Mouse (Mus musculus): Measurements from ENCODE around the gene Htra3. TPM values are rescaled to one million over a fixed set of nuclear protein-coding genes. Genes with fewer than 3 reads are reported as not detected.

Htra3 gene
- polyA plus RNA-seq, 1 experiment = 20.6 TPM

- Histone ChIP-seq H3K27me3 (ENCODE audit: control insufficient read depth, insufficient read depth, low read length) (no peaks in the 10 kb centered on the region), H3K4me3 (ENCODE audit: extremely low read depth, insufficient read depth, insufficient read length) (no peak overlapping the region), H3K27ac (ENCODE audit: insufficient read depth, low read length) (no peak overlapping the region), H3K4me1 (ENCODE audit: control insufficient read depth, insufficient read depth, insufficient read length) (no peaks in the 10 kb centered on the region), H3K36me3 (ENCODE audit: control insufficient read depth, insufficient read depth, low read length) (peaks cover 37% of the 10 kb centered on the region)
- TF ChIP-seq CTCF (IDR thresholded peaks at IDR 0.05; ENCODE audit: extremely low read depth, insufficient read depth, insufficient read length, insufficient replicate concordance) = no peak
- no peak for TF ChIP-seq POLR2A (IDR thresholded peaks at IDR 0.05; ENCODE audit: low read depth, low read length)
- 88% methylated on average over 9 of the region's 9 CpGs for WGBS
- DNase-seq (ENCODE audit: low read depth in 1 of 2, low spot score in 2 of 2) = no peak
Observed at GRCm38 (mm10) chr5:35611170-35611569, 68.4 kb downstream of the Htra3 start.

- Histone ChIP-seq H3K27ac (ENCODE audit: insufficient read depth, low read length) (no peak overlapping the region), H3K36me3 (ENCODE audit: control insufficient read depth, insufficient read depth, low read length) (peaks cover 43% of the 10 kb centered on the region), H3K4me1 (ENCODE audit: control insufficient read depth, insufficient read depth, insufficient read length) (no peaks in the 10 kb centered on the region), H3K27me3 (ENCODE audit: control insufficient read depth, insufficient read depth, low read length) (no peaks in the 10 kb centered on the region), H3K4me3 (ENCODE audit: extremely low read depth, insufficient read depth, insufficient read length) (no peak overlapping the region)
- TF ChIP-seq CTCF (IDR thresholded peaks at IDR 0.05; ENCODE audit: extremely low read depth, insufficient read depth, insufficient read length, insufficient replicate concordance) (no peak), POLR2A (IDR thresholded peaks at IDR 0.05; ENCODE audit: low read depth, low read length) (no peak)
- 86% methylated on average over 7 of the region's 7 CpGs for WGBS
- DNase-seq (ENCODE audit: low read depth in 1 of 2, low spot score in 2 of 2) = no peak
Observed at GRCm38 (mm10) chr5:35610381-35610780, 69.2 kb downstream of the Htra3 start.

GRCm38 (mm10) chr5:35609971-35610370 is 69.6 kb downstream of the Htra3 start:
- no peak overlapping the region for H3K27ac ChIP-seq (ENCODE audit: insufficient read depth, low read length)
- 64% methylated on average over 2 of the region's 2 CpGs for WGBS
- DNase-seq (ENCODE audit: low read depth in 1 of 2, low spot score in 2 of 2) = no peak
- no peak overlapping the region for H3K4me3 ChIP-seq (ENCODE audit: extremely low read depth, insufficient read depth, insufficient read length)
- no peaks in the 10 kb centered on the region for H3K4me1 ChIP-seq (ENCODE audit: control insufficient read depth, insufficient read depth, insufficient read length)
- TF ChIP-seq CTCF (IDR thresholded peaks at IDR 0.05; ENCODE audit: extremely low read depth, insufficient read depth, insufficient read length, insufficient replicate concordance) (no peak), POLR2A (IDR thresholded peaks at IDR 0.05; ENCODE audit: low read depth, low read length) (no peak)
- no peaks in the 10 kb centered on the region for H3K27me3 ChIP-seq (ENCODE audit: control insufficient read depth, insufficient read depth, low read length)
- H3K36me3 ChIP-seq (ENCODE audit: control insufficient read depth, insufficient read depth, low read length) = peaks cover 45% of the 10 kb centered on the region

DNA sequence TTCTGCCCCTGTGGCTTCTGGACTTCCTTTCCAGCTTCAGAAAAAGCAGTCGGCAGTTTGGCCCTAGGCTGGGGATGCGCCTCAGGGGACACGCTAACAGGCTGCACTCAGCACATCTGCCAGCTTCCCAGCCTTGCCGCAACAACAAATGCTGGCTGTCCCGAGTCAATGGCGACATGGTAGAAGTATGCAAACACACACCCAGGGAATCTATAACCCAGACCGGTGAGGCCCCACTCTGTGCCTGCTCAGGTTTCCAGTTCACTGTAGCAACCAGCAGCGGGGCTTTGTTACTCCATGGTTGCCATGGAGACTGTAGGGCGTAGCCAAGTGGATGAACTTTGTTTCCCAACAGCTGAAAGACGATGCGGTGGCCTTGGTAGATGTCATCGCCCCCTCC is 70.2 kb downstream of the Htra3 start:
- Histone ChIP-seq H3K4me3 (ENCODE audit: extremely low read depth, insufficient read depth, insufficient read length) (no peak overlapping the region), H3K27ac (ENCODE audit: insufficient read depth, low read length) (no peak overlapping the region), H3K27me3 (ENCODE audit: control insufficient read depth, insufficient read depth, low read length) (no peaks in the 10 kb centered on the region), H3K4me1 (ENCODE audit: control insufficient read depth, insufficient read depth, insufficient read length) (no peaks in the 10 kb centered on the region), H3K36me3 (ENCODE audit: control insufficient read depth, insufficient read depth, low read length) (peaks cover 47% of the 10 kb centered on the region)
- 62% methylated on average over 12 of the region's 12 CpGs for WGBS
- no peak for TF ChIP-seq CTCF (IDR thresholded peaks at IDR 0.05; ENCODE audit: extremely low read depth, insufficient read depth, insufficient read length, insufficient replicate concordance)
- TF ChIP-seq POLR2A (IDR thresholded peaks at IDR 0.05; ENCODE audit: low read depth, low read length) = no peak
- no peak for DNase-seq (ENCODE audit: low read depth in 1 of 2, low spot score in 2 of 2)

- DNase-seq (ENCODE audit: low read depth in 1 of 2, low spot score in 2 of 2) = no peak
- Histone ChIP-seq H3K4me3 (ENCODE audit: extremely low read depth, insufficient read depth, insufficient read length) (no peak overlapping the region), H3K36me3 (ENCODE audit: control insufficient read depth, insufficient read depth, low read length) (peaks cover 48% of the 10 kb centered on the region), H3K27me3 (ENCODE audit: control insufficient read depth, insufficient read depth, low read length) (no peaks in the 10 kb centered on the region), H3K27ac (ENCODE audit: insufficient read depth, low read length) (no peak overlapping the region), H3K4me1 (ENCODE audit: control insufficient read depth, insufficient read depth, insufficient read length) (no peaks in the 10 kb centered on the region)
- TF ChIP-seq POLR2A (IDR thresholded peaks at IDR 0.05; ENCODE audit: low read depth, low read length) (no peak), CTCF (IDR thresholded peaks at IDR 0.05; ENCODE audit: extremely low read depth, insufficient read depth, insufficient read length, insufficient replicate concordance) (no peak)
- WGBS = 79% methylated on average over 5 of the region's 5 CpGs
Observed at GRCm38 (mm10) chr5:35608559-35608958, 71.0 kb downstream of the Htra3 start.

DNA sequence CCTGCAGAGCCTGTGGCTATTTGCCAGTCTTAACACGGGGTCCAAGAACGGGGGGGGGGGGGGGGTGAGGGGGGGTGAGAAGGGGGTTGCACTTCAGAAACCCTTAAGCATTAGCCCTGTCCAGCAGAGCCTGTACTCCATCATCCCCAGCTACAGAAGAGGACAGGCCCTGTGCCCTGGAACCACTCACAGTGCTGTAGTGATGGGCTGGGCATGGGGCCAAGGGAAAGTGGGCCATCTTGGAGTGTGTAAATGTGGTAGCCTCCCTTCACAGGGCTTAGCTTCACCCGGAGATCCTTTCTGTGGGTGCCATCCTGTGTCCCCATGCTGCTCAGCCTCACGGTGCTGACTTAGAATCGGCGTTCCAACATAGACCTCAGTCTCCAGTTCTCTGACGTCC is 71.8 kb downstream of the Htra3 start:
- DNase-seq (ENCODE audit: low read depth in 1 of 2, low spot score in 2 of 2) = no peak
- WGBS = 82% methylated on average over 7 of the region's 7 CpGs
- Histone ChIP-seq H3K4me3 (ENCODE audit: extremely low read depth, insufficient read depth, insufficient read length) (no peak overlapping the region), H3K27ac (ENCODE audit: insufficient read depth, low read length) (no peak overlapping the region), H3K4me1 (ENCODE audit: control insufficient read depth, insufficient read depth, insufficient read length) (no peaks in the 10 kb centered on the region), H3K36me3 (ENCODE audit: control insufficient read depth, insufficient read depth, low read length) (peaks cover 52% of the 10 kb centered on the region), H3K27me3 (ENCODE audit: control insufficient read depth, insufficient read depth, low read length) (no peaks in the 10 kb centered on the region)
- TF ChIP-seq POLR2A (IDR thresholded peaks at IDR 0.05; ENCODE audit: low read depth, low read length) (no peak), CTCF (IDR thresholded peaks at IDR 0.05; ENCODE audit: extremely low read depth, insufficient read depth, insufficient read length, insufficient replicate concordance) (no peak)

GRCm38 (mm10) chr5:35606800-35607199 is 72.8 kb downstream of the Htra3 start:
- Histone ChIP-seq H3K27me3 (ENCODE audit: control insufficient read depth, insufficient read depth, low read length) (no peaks in the 10 kb centered on the region), H3K36me3 (ENCODE audit: control insufficient read depth, insufficient read depth, low read length) (peaks cover 58% of the 10 kb centered on the region), H3K27ac (ENCODE audit: insufficient read depth, low read length) (no peak overlapping the region), H3K4me1 (ENCODE audit: control insufficient read depth, insufficient read depth, insufficient read length) (no peaks in the 10 kb centered on the region), H3K4me3 (ENCODE audit: extremely low read depth, insufficient read depth, insufficient read length) (no peak overlapping the region)
- 95% methylated on average over 7 of the region's 7 CpGs for WGBS
- no peak for DNase-seq (ENCODE audit: low read depth in 1 of 2, low spot score in 2 of 2)
- TF ChIP-seq CTCF (IDR thresholded peaks at IDR 0.05; ENCODE audit: extremely low read depth, insufficient read depth, insufficient read length, insufficient replicate concordance) (no peak), POLR2A (IDR thresholded peaks at IDR 0.05; ENCODE audit: low read depth, low read length) (no peak)

Measured in spleen, adult 2 months (tissue).